ENCODE assay signal across 14 mouse cellular contexts in genomic region chr7:49029282-49030012, GRCm38 (mm10).
DNase-seq lines count a peak whose midpoint lies in the region; ATAC-seq and TF ChIP-seq lines count a peak whose summit lies in the region.
"Had no signal": no experiment of that assay in that cellular context is flagged by ENCODE, and none has a peak within 500 bp of the region (broad histone marks: within the 10 kb centered on the region; RNA-seq: fewer than 3 reads in every experiment).

No protein-coding gene starts in this region.

- WGBS in embryonic facial prominence, embryonic 12.5 days = 42% methylated on average over 10 of the region's 10 CpGs
- WGBS in embryonic facial prominence, embryonic 10.5 days = 44% methylated on average over 10 of the region's 10 CpGs
- 35% methylated on average over 10 of the region's 10 CpGs for WGBS in lung, embryonic 14.5 days
- 37% methylated on average over 10 of the region's 10 CpGs for WGBS in lung, postnatal 0 days
- 43% methylated on average over 10 of the region's 10 CpGs for WGBS in hindbrain, embryonic 16.5 days

- ATAC-seq in embryonic facial prominence, embryonic 12.5 days (ENCODE audit: insufficient number of reproducible peaks, insufficient read depth, low FRiP score, low TSS enrichment) = 0 out of 2 replicates have a peak, but pooled peaks have one; percentile 56
- ATAC-seq in lung, embryonic 14.5 days (ENCODE audit: insufficient read depth) = no peak; the same call in 1 of the 2 replicates
- no peak for ATAC-seq in lung, postnatal 0 days
- peak; percentile 63 for ATAC-seq in hindbrain, embryonic 16.5 days
- ATAC-seq in erythroid progenitor cell, adult 5-6 weeks (replicated peaks; ENCODE audit: low FRiP score, poor library complexity, severe bottlenecking) = no peak

- no peaks in the 10 kb centered on the region for H3K27me3 ChIP-seq in embryonic facial prominence, embryonic 12.5 days
- H3K27me3 ChIP-seq in embryonic facial prominence, embryonic 10.5 days (replicated peaks; ENCODE audit: low read depth, poor library complexity, severe bottlenecking) = peaks cover 14% of the 10 kb centered on the region; the same call in 1 of the 2 replicates
- no peaks in the 10 kb centered on the region for H3K27me3 ChIP-seq in lung, embryonic 14.5 days (ENCODE audit: insufficient read depth, low read length)
- no peaks in the 10 kb centered on the region for H3K27me3 ChIP-seq in lung, postnatal 0 days (replicated peaks; ENCODE audit: insufficient read depth, low read length)
- no peaks in the 10 kb centered on the region for H3K27me3 ChIP-seq in hindbrain, embryonic 16.5 days (replicated peaks; ENCODE audit: control insufficient read depth, insufficient read depth, low read length)

- no peaks in the 10 kb centered on the region for H3K4me1 ChIP-seq in embryonic facial prominence, embryonic 12.5 days
- H3K4me1 ChIP-seq in embryonic facial prominence, embryonic 10.5 days = 0 out of 2 replicates have a peak, but pooled peaks cover 3% of the 10 kb centered on the region
- H3K4me1 ChIP-seq in lung, embryonic 14.5 days (ENCODE audit: insufficient read depth) = no peaks in the 10 kb centered on the region
- H3K4me1 ChIP-seq in lung, postnatal 0 days (ENCODE audit: insufficient read depth, low read depth, low read length) = no peaks in the 10 kb centered on the region
- H3K4me1 ChIP-seq in hindbrain, embryonic 16.5 days (ENCODE audit: control insufficient read depth, insufficient read depth, low read depth, low read length) = peaks cover 4% of the 10 kb centered on the region; the same call in 1 of the 2 replicates
- H3K4me1 ChIP-seq: limb, embryonic 15.5 days had no signal

- H3K36me3 ChIP-seq in embryonic facial prominence, embryonic 12.5 days = no peaks in the 10 kb centered on the region
- H3K36me3 ChIP-seq in embryonic facial prominence, embryonic 10.5 days (replicated peaks) = no peaks in the 10 kb centered on the region
- no peaks in the 10 kb centered on the region for H3K36me3 ChIP-seq in lung, embryonic 14.5 days (ENCODE audit: insufficient read depth)
- H3K36me3 ChIP-seq in lung, postnatal 0 days (ENCODE audit: insufficient read depth, low read length) = no peaks in the 10 kb centered on the region
- no peaks in the 10 kb centered on the region for H3K36me3 ChIP-seq in hindbrain, embryonic 16.5 days (ENCODE audit: control insufficient read depth, insufficient read depth, low read length)
- H3K36me3 ChIP-seq: limb, embryonic 15.5 days had no signal

- H3K4me2 ChIP-seq in embryonic facial prominence, embryonic 12.5 days (replicated peaks) = no peak overlapping the region
- H3K4me2 ChIP-seq in lung, embryonic 14.5 days = no peak overlapping the region
- no peak overlapping the region for H3K4me2 ChIP-seq in lung, postnatal 0 days (replicated peaks; ENCODE audit: low read depth, low read length)
- no peak overlapping the region for H3K4me2 ChIP-seq in hindbrain, embryonic 16.5 days (ENCODE audit: low read length)
- H3K4me2 ChIP-seq: limb, embryonic 15.5 days had no signal

- DNase-seq in embryonic facial prominence, embryonic 10.5 days (ENCODE audit: low spot score) = no peak
- peak; percentile 29 for DNase-seq in lung, embryonic 14.5 days
- DNase-seq in lung, postnatal 0 days (ENCODE audit: low spot score) = no peak
- DNase-seq in retina, embryonic 14.5 days (ENCODE audit: low spot score) = peak; percentile 81
- DNase-seq in cerebellum, adult 11 months = no peak
- DNase-seq: adrenal gland, postnatal 10 days; cerebellum, postnatal 25 days; heart, postnatal 10 days; kidney, adult 11 months; lung, adult 18-20 months had no signal

- no peak for TF ChIP-seq EP300 in lung, postnatal 0 days (IDR thresholded peaks at IDR 0.05)

- TF ChIP-seq CTCF in lung, embryonic 14.5 days (IDR thresholded peaks at IDR 0.05; ENCODE audit: low read depth) = no peak
- no peak for TF ChIP-seq CTCF in lung, postnatal 0 days (IDR thresholded peaks at IDR 0.05)

- H3K27ac ChIP-seq in embryonic facial prominence, embryonic 12.5 days = no peak overlapping the region
- H3K27ac ChIP-seq in embryonic facial prominence, embryonic 10.5 days (replicated peaks) = no peak overlapping the region
- no peak overlapping the region for H3K27ac ChIP-seq in lung, embryonic 14.5 days (ENCODE audit: low read depth)
- no peak overlapping the region for H3K27ac ChIP-seq in lung, postnatal 0 days (ENCODE audit: low read length)
- H3K27ac ChIP-seq in hindbrain, embryonic 16.5 days (ENCODE audit: low read depth, low read length) = no peak overlapping the region
- H3K27ac ChIP-seq: limb, embryonic 15.5 days had no signal

- no peak overlapping the region for H3K4me3 ChIP-seq in embryonic facial prominence, embryonic 12.5 days
- H3K4me3 ChIP-seq in embryonic facial prominence, embryonic 10.5 days = no peak overlapping the region
- no peak overlapping the region for H3K4me3 ChIP-seq in lung, embryonic 14.5 days (ENCODE audit: low read depth, low read length)
- H3K4me3 ChIP-seq in lung, postnatal 0 days (ENCODE audit: low read depth, low read length) = no peak overlapping the region
- no peak overlapping the region for H3K4me3 ChIP-seq in hindbrain, embryonic 16.5 days (ENCODE audit: low read length)
- H3K4me3 ChIP-seq: limb, embryonic 15.5 days had no signal

- H3K9ac ChIP-seq in embryonic facial prominence, embryonic 12.5 days = no peak overlapping the region
- no peak overlapping the region for H3K9ac ChIP-seq in lung, embryonic 14.5 days
- H3K9ac ChIP-seq in lung, postnatal 0 days (replicated peaks; ENCODE audit: low read depth) = no peak overlapping the region
- no peak overlapping the region for H3K9ac ChIP-seq in hindbrain, embryonic 16.5 days (ENCODE audit: low read depth, low read length)
- H3K9ac ChIP-seq: limb, embryonic 15.5 days had no signal

- H3K9me3 ChIP-seq in embryonic facial prominence, embryonic 12.5 days = no peaks in the 10 kb centered on the region
- H3K9me3 ChIP-seq in embryonic facial prominence, embryonic 10.5 days = no peaks in the 10 kb centered on the region
- H3K9me3 ChIP-seq in lung, embryonic 14.5 days (ENCODE audit: low read depth, low read length) = no peaks in the 10 kb centered on the region
- no peaks in the 10 kb centered on the region for H3K9me3 ChIP-seq in lung, postnatal 0 days (ENCODE audit: low read length)
- no peaks in the 10 kb centered on the region for H3K9me3 ChIP-seq in hindbrain, embryonic 16.5 days (ENCODE audit: control insufficient read depth, low read length)
- H3K9me3 ChIP-seq: limb, embryonic 15.5 days had no signal

Comparison
In these comparisons a context has a peak if more than half of its experiments do, and no peak if none do; other contexts are left out.
1. DNase-seq: peak in lung, embryonic 14.5 days (single experiment) and retina, embryonic 14.5 days (single experiment); none in embryonic facial prominence, embryonic 10.5 days (single experiment), lung, postnatal 0 days (single experiment) and cerebellum, adult 11 months (single experiment).
2. ATAC-seq: peak in embryonic facial prominence, embryonic 12.5 days (single experiment) and hindbrain, embryonic 16.5 days (single experiment); none in lung, embryonic 14.5 days (single experiment), lung, postnatal 0 days (single experiment) and erythroid progenitor cell, adult 5-6 weeks (single experiment).